Mouse (Mus musculus): ENCODE measurements around the gene Cdk6. TPM values are rescaled to one million over a fixed set of nuclear protein-coding genes. Genes with fewer than 3 reads are reported as not detected.

Gene Cdk6
- polyA plus RNA-seq, 1 experiment, result 31.0 TPM

- no peak for TF ChIP-seq CTCF (IDR thresholded peaks at IDR 0.05; ENCODE audit: control insufficient read depth, insufficient read depth, low read length)
- TF ChIP-seq POLR2A (IDR thresholded peaks at IDR 0.05; ENCODE audit: borderline replicate concordance, control insufficient read depth, low read depth, low read length), result no peak
- 95% methylated on average over 2 of the region's 2 CpGs for WGBS
- Histone ChIP-seq H3K4me1 (ENCODE audit: control insufficient read depth, insufficient read depth, low read length) (no peaks in the 10 kb centered on the region), H3K4me3 (replicated peaks; ENCODE audit: control insufficient read depth, low read depth, low read length) (no peak overlapping the region), H3K27ac (ENCODE audit: control insufficient read depth, insufficient read depth, low read depth, low read length, poor library complexity) (no peak overlapping the region)
Observed at GRCm38 (mm10) chr5:3574825-3575224, 233.5 kb downstream of the Cdk6 start.

DNA sequence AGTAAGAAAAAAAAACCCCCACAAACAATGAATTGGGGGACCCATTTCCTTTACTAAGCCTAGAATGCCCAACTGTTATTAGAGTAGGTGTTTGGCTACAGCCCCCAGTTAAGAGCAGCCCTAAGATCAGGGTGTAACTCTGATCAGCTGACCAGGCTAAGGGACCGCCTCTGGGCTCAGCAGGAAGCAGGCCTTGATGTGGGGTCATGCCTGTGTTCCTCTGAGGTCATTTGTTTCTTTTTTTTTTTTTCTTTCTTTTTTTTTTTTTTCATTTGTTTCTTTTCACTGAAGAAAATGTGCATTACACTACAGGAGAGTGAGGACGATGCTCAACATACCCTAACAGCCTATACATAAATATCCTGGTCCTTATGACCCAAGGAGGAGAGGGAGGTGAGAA, 236.7 kb downstream of the Cdk6 start:
- Histone ChIP-seq H3K4me3 (replicated peaks; ENCODE audit: control insufficient read depth, low read depth, low read length) (no peak overlapping the region), H3K4me1 (ENCODE audit: control insufficient read depth, insufficient read depth, low read length) (no peaks in the 10 kb centered on the region), H3K27ac (ENCODE audit: control insufficient read depth, insufficient read depth, low read depth, low read length, poor library complexity) (no peak overlapping the region)
- TF ChIP-seq CTCF (IDR thresholded peaks at IDR 0.05; ENCODE audit: control insufficient read depth, insufficient read depth, low read length), result no peak
- no peak for TF ChIP-seq POLR2A (IDR thresholded peaks at IDR 0.05; ENCODE audit: borderline replicate concordance, control insufficient read depth, low read depth, low read length)
- 92% methylated on average over 2 of the region's 2 CpGs for WGBS

DNA sequence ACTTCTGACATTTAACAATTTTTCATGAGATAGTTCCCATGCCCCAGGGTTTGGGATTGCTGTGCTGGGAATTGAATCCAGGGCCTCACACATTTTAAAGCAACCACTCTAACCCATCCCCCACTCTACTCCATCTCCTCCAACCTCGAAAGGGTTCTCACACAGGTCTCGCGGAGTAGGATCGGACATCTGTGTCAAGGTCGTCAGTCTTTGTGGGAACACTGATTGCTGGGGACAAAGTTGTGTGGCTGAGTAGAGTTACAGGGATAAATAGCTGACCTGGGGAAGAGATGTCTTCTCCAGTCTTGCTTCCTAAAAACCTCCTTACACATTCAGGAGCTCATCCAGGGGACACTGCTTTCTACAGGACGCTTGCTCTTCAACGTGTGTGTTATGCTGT, 237.8 kb downstream of the Cdk6 start:
- H3K27ac ChIP-seq (ENCODE audit: control insufficient read depth, insufficient read depth, low read depth, low read length, poor library complexity), result no peak overlapping the region
- H3K4me1 ChIP-seq (ENCODE audit: control insufficient read depth, insufficient read depth, low read length), result no peaks in the 10 kb centered on the region
- TF ChIP-seq CTCF (IDR thresholded peaks at IDR 0.05; ENCODE audit: control insufficient read depth, insufficient read depth, low read length) (no peak), POLR2A (IDR thresholded peaks at IDR 0.05; ENCODE audit: borderline replicate concordance, control insufficient read depth, low read depth, low read length) (no peak)
- H3K4me3 ChIP-seq (replicated peaks; ENCODE audit: control insufficient read depth, low read depth, low read length), result no peak overlapping the region
- 94% methylated on average over 7 of the region's 7 CpGs for WGBS

Other genes with a start within 250 kb of the Cdk6 start
- gene Fam133b, start 202.3 kb downstream of the Cdk6 start, polyA plus RNA-seq (2011; ENCODE audit: insufficient read depth, insufficient read length, low replicate concordance, missing spikeins), result 34.4 and 35.2 TPM in 2 replicates
- gene 1700109H08Rik, start 230.1 kb downstream of the Cdk6 start, polyA plus RNA-seq (2011; ENCODE audit: insufficient read depth, insufficient read length, low replicate concordance, missing spikeins), result 18.6 and 51.6 TPM in 2 replicates

Measured in bone marrow, adult 2 months (tissue).